Mouse (Mus musculus) stomach, postnatal 0 days (tissue): ENCODE measurements at regions not wholly inside any gene's neighbourhood (a gene's known extent, or its start where the extent isn't known, plus 50 kb on each side); places are given as distances from the start of the nearest gene placed in this dataset.

Experiments
- ATAC-seq: fragments of 200-750 bp; cut with Nextera tagmentation; 2 replicates; pipeline ENCODE4 v1.8.0; 2017; ENCODE audit not compliant: low FRiP score, low TSS enrichment
- DNase-seq: peaks from one replicate; pipeline ENCODE4 v3.0.0-alpha.2; 2016; ENCODE audit warnings: low spot score
- H3K27ac ChIP-seq: fragments of 300-500 bp; sonication (generic); replicated peaks from 2 replicates; pipeline ENCODE4 v1.5.1; 2014; ENCODE audit warnings: mild to moderate bottlenecking, control low read depth
- H3K27me3 ChIP-seq: fragments of 300-500 bp; sonication (generic); 2 replicates; pipeline ENCODE4 v1.6.1; 2014; ENCODE audit warnings: low read length; ENCODE audit not compliant: control insufficient read depth, insufficient read depth
- H3K36me3 ChIP-seq: fragments of 300-500 bp; sonication (generic); 2 replicates; pipeline ENCODE4 v1.6.1; 2014; ENCODE audit warnings: low read length, mixed read lengths; ENCODE audit not compliant: control insufficient read depth, insufficient read depth
- H3K4me1 ChIP-seq: fragments of 300-500 bp; sonication (generic); replicated peaks from 2 replicates; pipeline ENCODE4 v1.6.1; 2014; ENCODE audit warnings: antibody characterized with exemption; ENCODE audit not compliant: control insufficient read depth, insufficient read depth
- H3K4me2 ChIP-seq: fragments of 300-500 bp; sonication (generic); replicated peaks from 2 replicates; pipeline ENCODE4 v1.6.1; 2014; ENCODE audit warnings: low read depth, mild to moderate bottlenecking, control low read depth, moderate library complexity
- H3K4me3 ChIP-seq: fragments of 300-500 bp; sonication (generic); 2 replicates; pipeline ENCODE4 v1.5.1; 2014; ENCODE audit warnings: low read depth, low read length, control low read depth
- H3K9ac ChIP-seq: fragments of 300-500 bp; sonication (generic); 2 replicates; pipeline ENCODE4 v1.6.1; 2014; ENCODE audit warnings: mild to moderate bottlenecking, low read length, control low read depth, mixed read lengths
- H3K9me3 ChIP-seq: fragments of 300-500 bp; sonication (generic); 2 replicates; pipeline ENCODE4 v1.6.1; 2016; ENCODE audit warnings: low read length; ENCODE audit not compliant: control insufficient read depth
- CTCF ChIP-seq: IDR thresholded peaks from 2 replicates; pipeline ENCODE4 v1.5.1; 2016; ENCODE audit warnings: antibody characterized with exemption, low read depth, mild to moderate bottlenecking, moderate library complexity
- EP300 ChIP-seq: optimal IDR thresholded peaks from 2 replicates; pipeline ENCODE3; 2016; ENCODE audit warnings: antibody characterized with exemption
- WGBS: fragments of 180-500 bp; shearing (Covaris S2); extraction: QIAGEN DNeasy Blood & Tissue Kit; methylation state at CpG from one replicate; pipeline ENCODE4 v1.1.7; 2014; 5-methylcytosine and 5-hydroxymethylcytosine counted together

GRCm38 (mm10) chr2:80772455-80772854 is 155.4 kb downstream of the Nup35 start:
- TF ChIP-seq EP300 (no peak), CTCF (no peak)
- no peak overlapping the region for H3K27ac ChIP-seq
- H3K36me3 ChIP-seq, result no peaks in the 10 kb centered on the region
- no peaks in the 10 kb centered on the region for H3K4me1 ChIP-seq
- ATAC-seq, result no peak
- DNase-seq, result no peak
- no peaks in the 10 kb centered on the region for H3K9me3 ChIP-seq
- H3K4me3 ChIP-seq, result no peak overlapping the region
- H3K9ac ChIP-seq, result no peak overlapping the region
- no peak overlapping the region for H3K4me2 ChIP-seq
- no peaks in the 10 kb centered on the region for H3K27me3 ChIP-seq
- WGBS, result 71% methylated on average over 3 of the region's 3 CpGs

GRCm38 (mm10) chr2:80786370-80786769 is 169.3 kb downstream of the Nup35 start:
- H3K36me3 ChIP-seq, result no peaks in the 10 kb centered on the region
- no peak overlapping the region for H3K4me2 ChIP-seq
- H3K27ac ChIP-seq, result no peak overlapping the region
- no peaks in the 10 kb centered on the region for H3K27me3 ChIP-seq
- no peaks in the 10 kb centered on the region for H3K4me1 ChIP-seq
- ATAC-seq (no peak), DNase-seq (no peak)
- H3K4me3 ChIP-seq, result no peak overlapping the region
- 79% methylated on average over 4 of the region's 4 CpGs for WGBS
- H3K9ac ChIP-seq, result no peak overlapping the region
- H3K9me3 ChIP-seq, result no peaks in the 10 kb centered on the region
- TF ChIP-seq CTCF (no peak), EP300 (no peak)

GRCm38 (mm10) chr2:80793345-80794147 is 176.5 kb downstream of the Nup35 start:
- Histone ChIP-seq H3K27ac (no peak overlapping the region), H3K4me1 (no peaks in the 10 kb centered on the region), H3K4me2 (no peak overlapping the region), H3K9me3 (no peaks in the 10 kb centered on the region), H3K4me3 (no peak overlapping the region), H3K9ac (no peak overlapping the region), H3K27me3 (no peaks in the 10 kb centered on the region), H3K36me3 (no peaks in the 10 kb centered on the region)
- TF ChIP-seq EP300 (no peak), CTCF (no peak)
- DNase-seq (no peak), ATAC-seq (no peak)
- WGBS, result 45% methylated on average over 14 of the region's 14 CpGs

- Histone ChIP-seq H3K27me3 (no peaks in the 10 kb centered on the region), H3K9ac (no peak overlapping the region), H3K4me2 (no peak overlapping the region), H3K4me3 (no peak overlapping the region), H3K4me1 (no peaks in the 10 kb centered on the region), H3K36me3 (no peaks in the 10 kb centered on the region), H3K9me3 (no peaks in the 10 kb centered on the region), H3K27ac (no peak overlapping the region)
- DNase-seq (no peak), ATAC-seq (no peak)
- 77% methylated on average over 7 of the region's 7 CpGs for WGBS
- no peak for TF ChIP-seq EP300
Measured at GRCm38 (mm10) chr2:80794148-80794507, 177.1 kb downstream of the Nup35 start.

- Histone ChIP-seq H3K4me3 (no peak overlapping the region), H3K27ac (no peak overlapping the region), H3K27me3 (no peaks in the 10 kb centered on the region), H3K9me3 (no peaks in the 10 kb centered on the region), H3K4me1 (no peaks in the 10 kb centered on the region), H3K36me3 (no peaks in the 10 kb centered on the region), H3K4me2 (no peak overlapping the region), H3K9ac (no peak overlapping the region)
- ATAC-seq (no peak), DNase-seq (no peak)
- TF ChIP-seq CTCF (no peak), EP300 (no peak)
- WGBS, result 47% methylated on average over 2 of the region's 2 CpGs
Measured at GRCm38 (mm10) chr2:80819268-80819667, 202.2 kb downstream of the Nup35 start.

GRCm38 (mm10) chr2:80851056-80851455 is 234.0 kb downstream of the Nup35 start:
- 41% methylated on average over 1 of the region's 1 CpGs for WGBS
- DNase-seq, result no peak
- ATAC-seq, result no peak
- no peaks in the 10 kb centered on the region for H3K27me3 ChIP-seq
- no peak overlapping the region for H3K9ac ChIP-seq
- H3K4me1 ChIP-seq, result no peaks in the 10 kb centered on the region
- TF ChIP-seq EP300 (no peak), CTCF (no peak)
- no peak overlapping the region for H3K4me3 ChIP-seq
- H3K36me3 ChIP-seq, result no peaks in the 10 kb centered on the region
- no peaks in the 10 kb centered on the region for H3K9me3 ChIP-seq
- no peak overlapping the region for H3K4me2 ChIP-seq
- no peak overlapping the region for H3K27ac ChIP-seq
